Comparison of ENCODE assay signal across 32 mouse cellular contexts in genomic region chr12:51606138-51606537, GRCm38 (mm10). TPM values are rescaled to one million over a fixed set of nuclear protein-coding genes. Genes with fewer than 3 reads are reported as not detected.
DNase-seq lines count a peak whose midpoint lies in the region; ATAC-seq and TF ChIP-seq lines count a peak whose summit lies in the region.
"Had no signal": no experiment of that assay in that cellular context is flagged by ENCODE, and none has a peak within 500 bp of the region (broad histone marks: within the 10 kb centered on the region; RNA-seq: fewer than 3 reads in every experiment).

No protein-coding gene starts in this region.

- H3K4me1 ChIP-seq in neural tube, embryonic 15.5 days = no peaks in the 10 kb centered on the region
- H3K4me1 ChIP-seq: forebrain, embryonic 10.5 days; forebrain, embryonic 15.5 days; heart, embryonic 13.5 days; hindbrain, embryonic 10.5 days; hindbrain, embryonic 15.5 days; limb, embryonic 15.5 days; liver, embryonic 13.5 days; stomach, embryonic 15.5 days had no signal

- no peak overlapping the region for H3K9ac ChIP-seq in neural tube, embryonic 15.5 days (replicated peaks)
- H3K9ac ChIP-seq: forebrain, embryonic 15.5 days; heart, embryonic 13.5 days; hindbrain, embryonic 15.5 days; limb, embryonic 15.5 days; liver, embryonic 13.5 days; stomach, embryonic 15.5 days had no signal

- no peaks in the 10 kb centered on the region for H3K27me3 ChIP-seq in Patski
- no peaks in the 10 kb centered on the region for H3K27me3 ChIP-seq in neural tube, embryonic 15.5 days (replicated peaks)
- H3K27me3 ChIP-seq: forebrain, embryonic 15.5 days; heart, embryonic 13.5 days; hindbrain, embryonic 15.5 days; limb, embryonic 15.5 days; liver, embryonic 13.5 days; stomach, embryonic 15.5 days had no signal

- peak; percentile 17 for DNase-seq in adrenal gland, adult 2 months
- DNase-seq in adrenal gland, postnatal 36 days = no peak
- DNase-seq in frontal cortex, postnatal 10 days (ENCODE audit: low spot score in 2 of 2) = no peak
- DNase-seq in Patski (ENCODE audit: low read depth, low spot score) = no peak
- no peak for DNase-seq in yolk sac, embryonic 10.5 days (ENCODE audit: low spot score)
- DNase-seq: adrenal gland, postnatal 10 days; cerebellum, adult 8-10 months; heart, postnatal 10 days; kidney, adult 11 months; kidney, postnatal 25 days; liver, embryonic 13.5 days; lung, adult 18-20 months; midbrain, embryonic 14.5 days; retina, postnatal 1 day; right cerebral cortex, postnatal 14 days had no signal

- peaks cover 19% of the 10 kb centered on the region for H3K36me3 ChIP-seq in neural tube, embryonic 15.5 days

- TF ChIP-seq CTCF in Patski (IDR thresholded peaks at IDR 0.05) = no peak

- no peak overlapping the region for H3K4me3 ChIP-seq in neural tube, embryonic 15.5 days (replicated peaks)
- H3K4me3 ChIP-seq: forebrain, embryonic 10.5 days; forebrain, embryonic 15.5 days; heart, embryonic 13.5 days; hindbrain, embryonic 10.5 days; hindbrain, embryonic 15.5 days; left cerebral cortex, adult 2 months; limb, embryonic 15.5 days; liver, embryonic 13.5 days; stomach, embryonic 15.5 days had no signal

- ATAC-seq in frontal cortex, adult (ENCODE audit: low TSS enrichment) = peak; percentile 54
- peak; percentile 54 for ATAC-seq in Patski
- ATAC-seq in neural tube, embryonic 15.5 days (ENCODE audit: low FRiP score) = no peak
- ATAC-seq: activated CD4-positive, CD25-positive, alpha-beta regulatory T cell, adult 4 months; forebrain, embryonic 15.5 days; inflammation-experienced regulatory T-cells, adult 6 months; lung, postnatal 0 days had no signal

- POLR2A ChIA-PET in Patski (lab: Charles Lee) = interaction anchor here (0.6 kb wide), 1 partner anchor 214 kb away, joined by 3 read pairs; no protein-coding TSS in a partner anchor

- CTCF ChIA-PET in Patski (lab: Charles Lee) = interaction anchor here (1.2 to 2.1 kb wide), 2 partner anchors 9 to 10 kb away, joined by 3 to 5 read pairs; no protein-coding TSS in a partner anchor

- H3K27ac ChIP-seq in neural tube, embryonic 15.5 days (replicated peaks) = no peak overlapping the region
- H3K27ac ChIP-seq: forebrain, embryonic 10.5 days; forebrain, embryonic 15.5 days; heart, embryonic 13.5 days; hindbrain, embryonic 10.5 days; hindbrain, embryonic 15.5 days; left cerebral cortex, adult 2 months; limb, embryonic 15.5 days; liver, embryonic 13.5 days; macrophage; stomach, embryonic 15.5 days had no signal

- no peak overlapping the region for H3K4me2 ChIP-seq in neural tube, embryonic 15.5 days
- H3K4me2 ChIP-seq: forebrain, embryonic 15.5 days; heart, embryonic 13.5 days; hindbrain, embryonic 15.5 days; limb, embryonic 15.5 days; liver, embryonic 13.5 days; stomach, embryonic 15.5 days had no signal

- in situ Hi-C loops in Patski (cut with MboI; ENCODE audit: low pct_unique_long_range_greater_than_20kb) = no loop called here

- no peaks in the 10 kb centered on the region for H3K9me3 ChIP-seq in neural tube, embryonic 15.5 days (replicated peaks)
- H3K9me3 ChIP-seq: forebrain, embryonic 10.5 days; forebrain, embryonic 15.5 days; heart, embryonic 13.5 days; hindbrain, embryonic 10.5 days; hindbrain, embryonic 15.5 days; limb, embryonic 15.5 days; liver, embryonic 13.5 days; stomach, embryonic 15.5 days had no signal

- WGBS in neural tube, embryonic 15.5 days = 86% methylated on average over 4 of the region's 4 CpGs

RNA-seq across cellular contexts. Expression of gene Coch, which starts 13.0 kb away (rescaled TPM):
- total RNA-seq in adrenal gland, adult 2 months (2021) = under 1 TPM; 0.21 to 0.81 TPM
- polyA plus RNA-seq in adrenal gland, adult 2 months (2012; rRNA removed) = 0.95 and 1.0 TPM in 2 replicates
- under 1 TPM in 1 of 2 experiments, not detected in 1; 0.36 TPM for total RNA-seq in adrenal gland, postnatal 36 days (2021)
- 0.03 TPM for polyA plus RNA-seq in Patski (2021)
- 13.0 and 16.5 TPM in 2 replicates for polyA plus RNA-seq in neural tube, embryonic 15.5 days (2015; fragmentation: Nextera tagmentation; extraction: Ambion mirVana)
- total RNA-seq: megakaryocyte-erythroid progenitor cell, adult 5-6 weeks; MEL; monocyte, adult 5-6 weeks had no signal
- polyA plus RNA-seq: macrophage had no signal
